Mouse (Mus musculus) heart, adult 9 months (tissue): ENCODE results near the gene 4930404H24Rik.
"Not testable (repeated sequence)": the region's sequence is repeated elsewhere in the genome, so short reads cannot be mapped to it uniquely, and the experiment has no call there.

Experiments
- DNase-seq, 2 experiments: peaks; one replicate each; pipeline ENCODE4 v3.0.0; 2022; ENCODE audit warnings: low spot score in 2 of 2

4930404H24Rik gene

GRCm38 (mm10) chr2:153478583-153478982 is 14.0 kb upstream of the 4930404H24Rik start:
- peak; percentile 42 to 62 for DNase-seq

GRCm38 (mm10) chr2:153479486-153479885 is 13.1 kb upstream of the 4930404H24Rik start:
- no peak for DNase-seq

- DNase-seq: no peak
These were observed 11.3 kb upstream of the 4930404H24Rik start for GRCm38 (mm10) chr2:153481108-153481860.

- DNase-seq: no peak
These were observed 10.8 kb upstream of the 4930404H24Rik start for GRCm38 (mm10) chr2:153481861-153482120.

GRCm38 (mm10) chr2:153483118-153483983 is 9.2 kb upstream of the 4930404H24Rik start:
- DNase-seq: no peak

GRCm38 (mm10) chr2:153484071-153484470 is 8.5 kb upstream of the 4930404H24Rik start:
- DNase-seq: no peak

GRCm38 (mm10) chr2:153490116-153490515 is 2.5 kb upstream of the 4930404H24Rik start:
- no peak for DNase-seq

GRCm38 (mm10) chr2:153490940-153491339 is 1.6 kb upstream of the 4930404H24Rik start:
- DNase-seq: no peak

GRCm38 (mm10) chr2:153491512-153492178 is 945 bp upstream of the 4930404H24Rik start:
- no peak for DNase-seq

- DNase-seq: no peak
These were observed 442 bp upstream of the 4930404H24Rik start for GRCm38 (mm10) chr2:153492179-153492517.

- no peak for DNase-seq
These were observed 772 bp downstream of the 4930404H24Rik start for GRCm38 (mm10) chr2:153493393-153493731.

GRCm38 (mm10) chr2:153493781-153494292 is 1.2 kb downstream of the 4930404H24Rik start:
- DNase-seq: no peak

- no peak for DNase-seq
These were observed 1.8 kb downstream of the 4930404H24Rik start for GRCm38 (mm10) chr2:153494293-153494811.

GRCm38 (mm10) chr2:153495391-153495790 is 2.8 kb downstream of the 4930404H24Rik start:
- not testable (repeated sequence) for DNase-seq

- no peak for DNase-seq
These were observed 3.2 kb downstream of the 4930404H24Rik start for GRCm38 (mm10) chr2:153495818-153496217.

GRCm38 (mm10) chr2:153496301-153496700 is 3.7 kb downstream of the 4930404H24Rik start:
- no peak for DNase-seq

GRCm38 (mm10) chr2:153496898-153497297 is 4.3 kb downstream of the 4930404H24Rik start:
- no peak for DNase-seq

GRCm38 (mm10) chr2:153499154-153499553 is 6.6 kb downstream of the 4930404H24Rik start:
- no peak for DNase-seq

- no peak for DNase-seq
These were observed 13.8 kb downstream of the 4930404H24Rik start for GRCm38 (mm10) chr2:153506385-153506784.

- no peak for DNase-seq
These were observed 15.4 kb downstream of the 4930404H24Rik start for GRCm38 (mm10) chr2:153507969-153508368.

GRCm38 (mm10) chr2:153508405-153508804 is 15.8 kb downstream of the 4930404H24Rik start:
- no peak for DNase-seq
